Mouse (Mus musculus): Measurements from ENCODE around the gene Fkbp6.

DNA sequence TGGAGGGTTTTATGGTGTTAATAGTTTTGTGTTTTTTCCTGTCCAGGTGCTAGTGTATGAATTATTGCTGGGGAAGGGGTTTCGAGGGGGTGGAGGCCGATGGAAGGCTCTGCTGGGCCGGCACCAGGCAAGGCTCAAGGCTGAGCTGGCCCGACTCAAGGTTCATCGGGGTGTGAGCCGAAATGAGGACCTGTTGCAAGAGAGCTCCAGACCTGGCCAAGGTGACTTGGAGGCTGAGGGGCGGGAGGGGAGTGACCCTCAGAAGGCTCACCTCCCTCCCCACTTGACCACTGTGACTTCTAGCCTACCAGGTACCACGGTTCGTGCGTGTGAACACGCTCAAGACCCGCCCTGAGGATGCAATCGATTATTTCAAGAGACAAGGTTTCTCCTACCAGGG is 21.4 kb upstream of the Fkbp6 start:
- TF ChIP-seq EP300 (IDR thresholded peaks at IDR 0.05) (no peak), CTCF (IDR thresholded peaks at IDR 0.05) (no peak)
